Mouse (Mus musculus): ENCODE measurements around the gene Nipal1. TPM values are rescaled to one million over a fixed set of nuclear protein-coding genes. Genes with fewer than 3 reads are reported as not detected.

Gene Nipal1
- total RNA-seq, 2 experiments from 2014 or later = not detected

DNA sequence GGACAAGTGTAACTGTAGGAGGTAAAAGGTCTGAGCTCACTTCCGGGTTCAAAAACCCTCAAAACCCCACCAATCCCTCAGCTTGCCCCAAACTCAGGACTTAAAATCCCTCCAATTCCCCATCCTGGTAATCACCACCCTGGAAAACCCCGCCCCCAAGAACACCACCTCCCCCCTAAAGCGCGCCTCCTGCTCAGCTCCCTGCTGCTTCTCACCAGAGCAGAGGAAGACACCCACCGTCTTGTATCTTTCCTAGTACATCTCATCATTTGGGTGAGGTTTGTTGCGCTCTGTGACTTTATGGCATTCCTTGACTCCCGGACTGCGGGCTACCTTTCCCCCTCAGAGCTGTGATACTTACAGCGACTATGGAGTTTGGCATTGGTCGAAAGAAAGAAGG is 59.1 kb downstream of the Nipal1 start:
- no peak overlapping the region for H3K27ac ChIP-seq
- TF ChIP-seq CTCF (IDR thresholded peaks at IDR 0.05) = no peak
- DNase-seq (ENCODE audit: extremely low spot score in 1 of 2, low spot score in 2 of 2) = no peak
- no peak overlapping the region for H3K4me3 ChIP-seq
- intact Hi-C loops (cut with DNase I) = no loop called here

DNA sequence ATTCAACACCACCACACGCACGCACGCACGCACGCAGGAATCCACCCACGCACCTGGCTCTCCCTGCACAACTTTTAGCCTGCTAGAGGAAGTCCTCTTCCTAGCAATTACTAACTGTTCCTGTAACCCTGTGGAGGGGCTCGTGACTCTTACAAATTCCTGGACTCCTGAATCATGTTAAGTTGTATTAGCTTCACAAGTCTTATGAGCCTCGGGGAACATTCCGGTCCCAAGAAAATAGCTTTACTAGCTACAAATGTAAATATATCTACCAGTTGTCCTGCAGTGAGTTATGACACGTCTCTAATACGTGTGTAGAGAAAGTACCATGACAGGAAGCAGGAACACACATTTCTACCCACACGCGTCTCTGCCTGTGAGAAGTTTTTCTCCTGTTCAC is 61.9 kb downstream of the Nipal1 start:
- intact Hi-C loops (cut with DNase I) = no loop called here
- Histone ChIP-seq H3K27ac (no peak overlapping the region), H3K4me3 (no peak overlapping the region)
- no peak for DNase-seq (ENCODE audit: extremely low spot score in 1 of 2, low spot score in 2 of 2)
- no peak for TF ChIP-seq CTCF (IDR thresholded peaks at IDR 0.05)

DNA sequence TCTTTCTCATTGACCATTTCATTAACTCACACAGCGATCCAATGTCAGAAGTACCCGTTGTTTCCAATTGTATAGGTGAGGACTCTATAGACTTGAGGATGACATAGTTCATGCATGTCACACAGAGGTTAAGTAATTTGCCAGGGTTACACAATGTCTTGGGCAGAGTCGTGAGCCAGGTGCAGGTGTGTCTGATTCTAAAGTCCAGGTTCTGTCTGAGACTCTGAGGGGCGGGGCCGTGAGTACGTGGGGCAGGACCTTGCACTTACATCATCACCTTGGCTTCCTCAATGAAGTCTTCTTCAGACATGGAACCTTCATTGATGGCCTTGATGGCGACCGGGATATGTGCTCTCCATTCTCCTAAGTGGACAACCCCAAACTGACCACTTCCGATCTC is 62.4 kb downstream of the Nipal1 start:
- H3K4me3 ChIP-seq = no peak overlapping the region
- no peak for DNase-seq (ENCODE audit: extremely low spot score in 1 of 2, low spot score in 2 of 2)
- TF ChIP-seq CTCF (IDR thresholded peaks at IDR 0.05) = no peak
- intact Hi-C loops (cut with DNase I) = loop anchor here (2.0 to 5.0 kb wide), 4 partner anchors 41 to 359 kb away; partner anchors contain the start of gene Nfxl1
- H3K27ac ChIP-seq = no peak overlapping the region

DNA sequence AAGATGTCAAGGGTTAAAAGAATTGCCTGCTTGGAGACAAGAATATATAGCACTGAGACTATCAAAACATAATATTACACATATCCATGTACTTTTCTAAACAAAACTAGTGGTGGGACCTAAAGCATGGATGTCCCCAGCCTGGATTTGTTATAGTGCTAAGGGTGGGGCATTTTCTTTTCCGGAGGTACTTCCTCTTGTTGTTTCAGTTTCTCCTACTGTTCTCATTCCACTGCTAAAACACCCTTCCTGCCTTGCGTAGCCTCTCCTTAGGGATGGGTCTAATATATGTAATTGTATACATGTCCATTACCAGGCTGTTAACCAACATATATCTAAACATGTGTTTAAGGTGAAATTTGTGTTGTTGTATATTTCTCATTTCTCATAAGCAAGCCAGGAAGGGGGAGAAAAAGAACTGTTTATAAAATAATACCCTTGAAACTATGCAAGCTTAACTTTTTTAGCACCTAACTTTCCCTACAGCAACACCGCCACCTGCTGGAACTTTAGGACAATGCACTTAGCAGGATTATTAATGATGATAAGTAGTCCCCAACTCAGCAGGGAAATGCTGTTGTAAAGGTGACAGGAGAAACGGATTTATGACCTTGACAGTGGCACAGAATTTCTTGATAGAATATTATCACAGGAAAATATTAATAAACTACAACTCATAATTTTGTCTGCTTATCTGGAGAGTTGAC is 63.1 kb downstream of the Nipal1 start:
- no peak overlapping the region for H3K4me3 ChIP-seq
- intact Hi-C loops (cut with DNase I) = loop anchor here (2.0 to 5.0 kb wide), 4 partner anchors 42 to 360 kb away; partner anchors contain the start of gene Nfxl1

DNA sequence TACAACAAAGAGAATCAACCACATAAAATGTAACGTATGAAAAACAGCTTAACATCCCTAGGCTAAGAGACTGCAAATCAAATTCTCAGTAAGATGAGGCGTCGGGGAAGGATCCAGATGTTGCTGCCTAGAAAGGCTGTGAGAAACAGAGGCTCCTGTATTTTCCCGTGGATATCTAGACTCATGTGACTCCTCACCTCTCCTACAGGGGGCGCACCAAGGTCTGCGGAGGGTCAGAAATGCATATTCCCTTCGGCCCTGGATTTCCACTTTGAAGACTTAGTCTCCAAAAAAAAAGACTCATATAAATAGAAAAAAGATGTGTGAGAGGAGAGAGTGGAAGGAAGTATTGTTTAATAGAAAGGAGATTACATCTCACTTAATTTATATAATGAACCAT is 73.0 kb downstream of the Nipal1 start:
- TF ChIP-seq CTCF (IDR thresholded peaks at IDR 0.05) = peak; percentile 30
- Histone ChIP-seq H3K4me3 (no peak overlapping the region), H3K27ac (no peak overlapping the region)
- DNase-seq (ENCODE audit: extremely low spot score in 1 of 2, low spot score in 2 of 2) = no peak
- intact Hi-C loops (cut with DNase I) = no loop called here

More for the DNA sequence above, 63.1 kb downstream of the Nipal1 start:
- peak; percentile 59 to 73 for DNase-seq (ENCODE audit: extremely low spot score in 1 of 2, low spot score in 2 of 2)
- H3K27ac ChIP-seq = no peak overlapping the region
- TF ChIP-seq CTCF (IDR thresholded peaks at IDR 0.05) = peak; percentile 94

Other genes with a start within 250 kb of the Nipal1 start
- gene Corin, start 143.3 kb upstream of the Nipal1 start, total RNA-seq (2021) = under 1 TPM; 0.18 to 0.26 TPM
- 10 to 100 TPM; 14.8 to 16.7 TPM for gene Nfxl1, start 88.1 kb upstream of the Nipal1 start, total RNA-seq (2021)
- gene Zar1, start 66.5 kb upstream of the Nipal1 start, total RNA-seq (2021) = under 1 TPM in 1 of 2 experiments, not detected in 1; 0.33 TPM
- under 1 TPM in 1 of 2 experiments, not detected in 1; 0.42 TPM for gene Gm5868, start 60.2 kb upstream of the Nipal1 start, total RNA-seq (2021)
- gene Cnga1, start 3.5 kb upstream of the Nipal1 start, total RNA-seq (2021) = not detected
- under 1 TPM; 0.26 to 0.66 TPM for gene Txk, start 105.0 kb downstream of the Nipal1 start, total RNA-seq (2021)
- gene Tec, start 220.7 kb downstream of the Nipal1 start, total RNA-seq (2021) = 1 to 10 TPM; 3.4 to 3.8 TPM

Measured in left cerebral cortex, adult 2 months (tissue).